Mouse (Mus musculus) right cerebral cortex, postnatal 36 days (tissue): ENCODE results near the gene Casz1.

Source experiments
- DNase-seq, 2 experiments: peaks; one replicate each; pipeline ENCODE4 v3.0.0; 2022; ENCODE audit warnings: low spot score in 2 of 2, mixed read lengths in 1 of 2

The Casz1 gene

GRCm38 (mm10) chr4:148842302-148842701 lies 38.1 kb downstream of the Casz1 start:
- no peak for DNase-seq

GRCm38 (mm10) chr4:148844921-148845320 lies 40.7 kb downstream of the Casz1 start:
- DNase-seq = no peak

- DNase-seq = peak in 1 of 2 experiments; percentile 24
Measured at GRCm38 (mm10) chr4:148846203-148846602, 42.0 kb downstream of the Casz1 start.

GRCm38 (mm10) chr4:148846724-148847123 lies 42.5 kb downstream of the Casz1 start:
- DNase-seq = no peak

- no peak for DNase-seq
Measured at GRCm38 (mm10) chr4:148847636-148848035, 43.4 kb downstream of the Casz1 start.

GRCm38 (mm10) chr4:148849437-148849836 lies 45.2 kb downstream of the Casz1 start:
- DNase-seq = no peak

- no peak for DNase-seq
Measured at GRCm38 (mm10) chr4:148853057-148853456, 48.8 kb downstream of the Casz1 start.

- DNase-seq = no peak
Measured at GRCm38 (mm10) chr4:148854093-148854492, 49.9 kb downstream of the Casz1 start.

- DNase-seq = no peak
Measured at GRCm38 (mm10) chr4:148855527-148855926, 51.3 kb downstream of the Casz1 start.

- no peak for DNase-seq
Measured at GRCm38 (mm10) chr4:148856216-148856615, 52.0 kb downstream of the Casz1 start.

- no peak for DNase-seq
Measured at GRCm38 (mm10) chr4:148857398-148858084, 53.3 kb downstream of the Casz1 start.

GRCm38 (mm10) chr4:148858194-148858593 lies 54.0 kb downstream of the Casz1 start:
- DNase-seq = no peak

- no peak for DNase-seq
Measured at GRCm38 (mm10) chr4:148859415-148859814, 55.2 kb downstream of the Casz1 start.

- DNase-seq = no peak
Measured at GRCm38 (mm10) chr4:148859906-148860491, 55.8 kb downstream of the Casz1 start.

GRCm38 (mm10) chr4:148860636-148861035 lies 56.4 kb downstream of the Casz1 start:
- DNase-seq = no peak

GRCm38 (mm10) chr4:148866812-148867470 lies 62.7 kb downstream of the Casz1 start:
- DNase-seq = no peak

GRCm38 (mm10) chr4:148867721-148868397 lies 63.6 kb downstream of the Casz1 start:
- DNase-seq = no peak

GRCm38 (mm10) chr4:148869566-148869965 lies 65.3 kb downstream of the Casz1 start:
- no peak for DNase-seq

GRCm38 (mm10) chr4:148870496-148870895 lies 66.3 kb downstream of the Casz1 start:
- no peak for DNase-seq

- DNase-seq = no peak
Measured at GRCm38 (mm10) chr4:148871751-148872334, 67.6 kb downstream of the Casz1 start.

- no peak for DNase-seq
Measured at GRCm38 (mm10) chr4:148872372-148872771, 68.1 kb downstream of the Casz1 start.

- DNase-seq = no peak
Measured at GRCm38 (mm10) chr4:148872783-148873182, 68.6 kb downstream of the Casz1 start.
